Mouse (Mus musculus) CD4-positive helper T cell, adult 2 months (primary cell): ENCODE data around the gene Cxcl17.

Source experiments
- DNase-seq: peaks from one replicate; pipeline ENCODE4 v3.0.0-alpha.2; 2012; ENCODE audit warnings: low read depth, missing footprints, low spot score

Gene Cxcl17

GRCm38 (mm10) chr7:25369058-25369749 is 43.5 kb downstream of the Cxcl17 start, which contains the start of gene Cnfn:
Gene Cnfn (minus strand): TSS chr7:25369724.
- no peak for DNase-seq

GRCm38 (mm10) chr7:25368333-25368732 is 44.4 kb downstream of the Cxcl17 start:
- no peak for DNase-seq

- no peak for DNase-seq
Measured at GRCm38 (mm10) chr7:25367632-25368293, 44.9 kb downstream of the Cxcl17 start.

DNA sequence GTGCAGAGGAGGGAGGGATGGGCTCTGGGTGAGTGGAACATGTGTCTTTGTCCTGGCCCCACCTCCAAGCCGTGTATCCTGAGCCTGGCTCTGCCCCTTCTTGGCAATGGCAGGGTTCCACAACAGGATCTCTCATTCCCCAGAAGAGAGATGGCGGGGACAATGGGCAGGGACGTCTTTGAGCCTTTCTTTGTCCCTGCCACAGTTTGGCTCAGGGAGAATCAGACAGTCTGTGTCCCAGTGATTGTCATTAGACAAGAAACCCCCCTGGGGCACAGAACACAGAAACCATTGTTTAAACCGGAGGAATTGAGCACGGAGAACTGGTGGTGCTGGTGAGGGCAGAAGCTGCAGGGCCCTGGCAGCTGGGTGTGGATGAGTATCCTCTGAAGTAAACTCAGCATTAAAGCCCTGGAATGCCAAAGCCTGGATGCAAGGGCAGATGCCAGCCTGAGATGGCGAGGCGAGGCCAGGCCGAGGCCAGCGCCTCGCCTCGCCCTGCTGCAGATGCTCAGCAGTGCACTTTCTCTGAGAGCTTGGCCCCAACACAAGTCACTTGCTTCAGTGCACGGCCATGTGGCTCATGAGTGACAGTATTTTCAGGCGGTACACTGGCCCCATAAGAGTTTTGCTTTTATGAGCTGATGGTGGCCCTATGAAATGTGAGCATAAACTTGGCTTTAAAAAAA is 46.6 kb downstream of the Cxcl17 start:
- DNase-seq = no peak

- no peak for DNase-seq
Measured at GRCm38 (mm10) chr7:25363632-25364031, 49.1 kb downstream of the Cxcl17 start.

GRCm38 (mm10) chr7:25363151-25363550 is 49.5 kb downstream of the Cxcl17 start:
- DNase-seq = no peak

DNA sequence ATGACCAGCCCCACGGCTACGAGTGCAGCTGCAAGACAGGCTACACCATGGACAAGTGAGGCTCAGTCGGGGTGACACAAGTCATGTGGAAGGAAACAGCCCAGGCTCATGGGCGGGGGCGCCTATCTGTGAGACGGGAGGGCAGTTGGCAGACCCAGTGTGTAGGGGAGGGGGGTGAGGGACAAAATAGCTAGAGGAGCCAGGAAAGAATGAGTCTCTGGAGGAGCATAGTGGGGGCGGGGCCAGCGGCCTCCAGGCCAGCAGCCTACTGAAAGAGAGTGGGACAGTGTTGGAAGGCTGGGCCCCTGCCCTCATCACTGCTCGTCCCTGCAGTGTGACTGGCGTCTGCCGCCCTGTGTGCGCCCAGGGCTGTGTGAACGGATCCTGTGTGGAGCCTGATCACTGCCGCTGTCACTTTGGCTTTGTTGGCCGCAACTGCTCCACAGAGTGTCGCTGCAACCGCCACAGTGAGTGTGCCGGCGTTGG is 53.9 kb downstream of the Cxcl17 start:
- no peak for DNase-seq
